Mouse (Mus musculus): ENCODE measurements around the gene Tril. TPM values are rescaled to one million over a fixed set of nuclear protein-coding genes. Genes with fewer than 3 reads are reported as not detected.

Gene Tril
- 17.8 and 18.8 TPM in 2 replicates for polyA plus RNA-seq (2015; fragmentation: Nextera tagmentation; extraction: Ambion mirVana)

GRCm38 (mm10) chr6:53820486-53820985 lies at the start of gene Tril:
Gene Tril, minus strand, starts transcription at chr6:53820830.
- under 1% methylated on average over 43 of the region's 43 CpGs for WGBS
- H3K4me1 ChIP-seq (replicated peaks) = peaks cover 45% of the 10 kb centered on the region
- no peaks in the 10 kb centered on the region for H3K9me3 ChIP-seq
- ATAC-seq (ENCODE audit: low FRiP score, low read depth) = peak; percentile 60
- H3K4me2 ChIP-seq = peak within 1 kb of the TSS; percentile 92
- H3K27ac ChIP-seq (replicated peaks) = peak within 1 kb of the TSS; percentile 84
- H3K4me3 ChIP-seq = peak within 1 kb of the TSS; percentile 53
- H3K27me3 ChIP-seq = peaks cover 34% of the 10 kb centered on the region
- no peaks in the 10 kb centered on the region for H3K36me3 ChIP-seq
- peak within 1 kb of the TSS; percentile 60 for H3K9ac ChIP-seq

- 73% methylated on average over 2 of the region's 2 CpGs for WGBS
- H3K4me2 ChIP-seq = no peak overlapping the region
- H3K36me3 ChIP-seq = no peaks in the 10 kb centered on the region
- no peak overlapping the region for H3K27ac ChIP-seq (replicated peaks)
- H3K4me1 ChIP-seq (replicated peaks) = no peaks in the 10 kb centered on the region
- no peaks in the 10 kb centered on the region for H3K27me3 ChIP-seq
- no peak overlapping the region for H3K9ac ChIP-seq
- ATAC-seq (ENCODE audit: low FRiP score, low read depth) = no peak
- no peaks in the 10 kb centered on the region for H3K9me3 ChIP-seq
- H3K4me3 ChIP-seq = no peak overlapping the region
These were observed 42.4 kb upstream of the Tril start for GRCm38 (mm10) chr6:53863011-53863410.

GRCm38 (mm10) chr6:53859106-53859505 lies 38.5 kb upstream of the Tril start:
- H3K9me3 ChIP-seq = no peaks in the 10 kb centered on the region

GRCm38 (mm10) chr6:53857822-53858221 lies 37.2 kb upstream of the Tril start:
- no peak overlapping the region for H3K4me2 ChIP-seq
- H3K27me3 ChIP-seq = no peaks in the 10 kb centered on the region
- no peak overlapping the region for H3K4me3 ChIP-seq
- 55% methylated on average over 7 of the region's 7 CpGs for WGBS
- no peaks in the 10 kb centered on the region for H3K4me1 ChIP-seq (replicated peaks)
- H3K27ac ChIP-seq (replicated peaks) = no peak overlapping the region
- ATAC-seq (ENCODE audit: low FRiP score, low read depth) = no peak
- H3K9me3 ChIP-seq = no peaks in the 10 kb centered on the region
- H3K9ac ChIP-seq = no peak overlapping the region
- no peaks in the 10 kb centered on the region for H3K36me3 ChIP-seq

More at GRCm38 (mm10) chr6:53859106-53859505, 38.5 kb upstream of the Tril start:
- no peaks in the 10 kb centered on the region for H3K36me3 ChIP-seq
- no peaks in the 10 kb centered on the region for H3K4me1 ChIP-seq (replicated peaks)
- H3K27me3 ChIP-seq = no peaks in the 10 kb centered on the region
- WGBS = 49% methylated on average over 1 of the region's 1 CpGs
- no peak overlapping the region for H3K27ac ChIP-seq (replicated peaks)
- no peak overlapping the region for H3K4me3 ChIP-seq
- ATAC-seq (ENCODE audit: low FRiP score, low read depth) = no peak
- H3K4me2 ChIP-seq = no peak overlapping the region
- H3K9ac ChIP-seq = no peak overlapping the region

GRCm38 (mm10) chr6:53856775-53857174 lies 36.1 kb upstream of the Tril start:
- ATAC-seq (ENCODE audit: low FRiP score, low read depth) = no peak
- H3K4me1 ChIP-seq (replicated peaks) = no peaks in the 10 kb centered on the region
- H3K9ac ChIP-seq = no peak overlapping the region
- no peaks in the 10 kb centered on the region for H3K27me3 ChIP-seq
- H3K36me3 ChIP-seq = no peaks in the 10 kb centered on the region
- H3K9me3 ChIP-seq = no peaks in the 10 kb centered on the region
- H3K4me3 ChIP-seq = no peak overlapping the region
- H3K4me2 ChIP-seq = no peak overlapping the region
- no peak overlapping the region for H3K27ac ChIP-seq (replicated peaks)
- WGBS = 85% methylated on average over 2 of the region's 2 CpGs

- Histone ChIP-seq H3K4me2 (no peak overlapping the region), H3K36me3 (no peaks in the 10 kb centered on the region), H3K9ac (no peak overlapping the region), H3K4me3 (no peak overlapping the region), H3K4me1 (replicated peaks) (no peaks in the 10 kb centered on the region), H3K9me3 (no peaks in the 10 kb centered on the region), H3K27me3 (no peaks in the 10 kb centered on the region), H3K27ac (replicated peaks) (peak overlapping the region; percentile 61)
- 59% methylated on average over 12 of the region's 12 CpGs for WGBS
- ATAC-seq (ENCODE audit: low FRiP score, low read depth) = peak; percentile 88
These were observed 34.6 kb upstream of the Tril start for GRCm38 (mm10) chr6:53854971-53855856.

- H3K27ac ChIP-seq (replicated peaks) = peak overlapping the region; percentile 61
- no peak overlapping the region for H3K4me3 ChIP-seq
- no peak overlapping the region for H3K4me2 ChIP-seq
- H3K27me3 ChIP-seq = no peaks in the 10 kb centered on the region
- no peaks in the 10 kb centered on the region for H3K9me3 ChIP-seq
- ATAC-seq (ENCODE audit: low FRiP score, low read depth) = no peak
- no peaks in the 10 kb centered on the region for H3K4me1 ChIP-seq (replicated peaks)
- no peaks in the 10 kb centered on the region for H3K36me3 ChIP-seq
- no peak overlapping the region for H3K9ac ChIP-seq
- 69% methylated on average over 2 of the region's 2 CpGs for WGBS
These were observed 33.6 kb upstream of the Tril start for GRCm38 (mm10) chr6:53854226-53854625.

GRCm38 (mm10) chr6:53853546-53853945 lies 32.9 kb upstream of the Tril start:
- Histone ChIP-seq H3K36me3 (no peaks in the 10 kb centered on the region), H3K27ac (replicated peaks) (no peak overlapping the region)

GRCm38 (mm10) chr6:53844626-53845025 lies 24.0 kb upstream of the Tril start:
- no peak overlapping the region for H3K27ac ChIP-seq (replicated peaks)
- no peak overlapping the region for H3K4me3 ChIP-seq
- ATAC-seq (ENCODE audit: low FRiP score, low read depth) = no peak
- no peaks in the 10 kb centered on the region for H3K9me3 ChIP-seq
- no peaks in the 10 kb centered on the region for H3K4me1 ChIP-seq (replicated peaks)
- no peak overlapping the region for H3K4me2 ChIP-seq
- 97% methylated on average over 17 of the region's 17 CpGs for WGBS
- H3K9ac ChIP-seq = no peak overlapping the region
- no peaks in the 10 kb centered on the region for H3K36me3 ChIP-seq
- H3K27me3 ChIP-seq = no peaks in the 10 kb centered on the region

More at GRCm38 (mm10) chr6:53853546-53853945, 32.9 kb upstream of the Tril start:
- H3K9ac ChIP-seq = no peak overlapping the region
- H3K9me3 ChIP-seq = no peaks in the 10 kb centered on the region
- WGBS = 68% methylated on average over 3 of the region's 3 CpGs
- H3K4me2 ChIP-seq = no peak overlapping the region
- no peak for ATAC-seq (ENCODE audit: low FRiP score, low read depth)
- H3K4me3 ChIP-seq = no peak overlapping the region
- no peaks in the 10 kb centered on the region for H3K4me1 ChIP-seq (replicated peaks)
- no peaks in the 10 kb centered on the region for H3K27me3 ChIP-seq

GRCm38 (mm10) chr6:53825213-53825612 lies 4.6 kb upstream of the Tril start:
- H3K27me3 ChIP-seq = peaks cover 11% of the 10 kb centered on the region
- 70% methylated on average over 4 of the region's 4 CpGs for WGBS
- no peak overlapping the region for H3K4me2 ChIP-seq
- H3K27ac ChIP-seq (replicated peaks) = no peak overlapping the region
- H3K9ac ChIP-seq = no peak overlapping the region
- no peak for ATAC-seq (ENCODE audit: low FRiP score, low read depth)
- H3K4me1 ChIP-seq (replicated peaks) = peaks cover 16% of the 10 kb centered on the region
- no peak overlapping the region for H3K4me3 ChIP-seq
- H3K36me3 ChIP-seq = no peaks in the 10 kb centered on the region
- H3K9me3 ChIP-seq = no peaks in the 10 kb centered on the region

- peaks cover 34% of the 10 kb centered on the region for H3K27me3 ChIP-seq
- H3K9me3 ChIP-seq = no peaks in the 10 kb centered on the region
- H3K4me3 ChIP-seq = peak overlapping the region; percentile 53
- H3K36me3 ChIP-seq = no peaks in the 10 kb centered on the region
- no peak for ATAC-seq (ENCODE audit: low FRiP score, low read depth)
- H3K9ac ChIP-seq = peak overlapping the region; percentile 60
- peaks cover 45% of the 10 kb centered on the region for H3K4me1 ChIP-seq (replicated peaks)
- WGBS = 3% methylated on average over 18 of the region's 18 CpGs
- peak overlapping the region; percentile 92 for H3K4me2 ChIP-seq
- peak overlapping the region; percentile 84 for H3K27ac ChIP-seq (replicated peaks)
These were observed 441 bp upstream of the Tril start for GRCm38 (mm10) chr6:53821041-53821501.

GRCm38 (mm10) chr6:53819761-53820485 lies 707 bp downstream of the Tril start:
- under 1% methylated on average over 64 of the region's 64 CpGs for WGBS
- H3K27ac ChIP-seq (replicated peaks) = peak overlapping the region; percentile 84

More at GRCm38 (mm10) chr6:53819761-53820485, 707 bp downstream of the Tril start:
- peak overlapping the region; percentile 60 for H3K9ac ChIP-seq
- no peaks in the 10 kb centered on the region for H3K9me3 ChIP-seq
- H3K4me1 ChIP-seq (replicated peaks) = peaks cover 41% of the 10 kb centered on the region
- ATAC-seq (ENCODE audit: low FRiP score, low read depth) = no peak
- H3K4me2 ChIP-seq = peak overlapping the region; percentile 92
- no peaks in the 10 kb centered on the region for H3K36me3 ChIP-seq
- H3K4me3 ChIP-seq = peak overlapping the region; percentile 53
- H3K27me3 ChIP-seq = peaks cover 34% of the 10 kb centered on the region
